Comparison of ENCODE assay signal across 24 mouse cellular contexts in genomic region chr11:111091117-111091516, GRCm38 (mm10). TPM values are rescaled to one million over a fixed set of nuclear protein-coding genes. Genes with fewer than 3 reads are reported as not detected.
DNase-seq lines count a peak whose midpoint lies in the region; ATAC-seq and TF ChIP-seq lines count a peak whose summit lies in the region.
"Had no signal": no experiment of that assay in that cellular context is flagged by ENCODE, and none has a peak within 500 bp of the region (broad histone marks: within the 10 kb centered on the region; RNA-seq: fewer than 3 reads in every experiment).

No protein-coding gene starts in this region.

- no peaks in the 10 kb centered on the region for H3K4me1 ChIP-seq in lung, embryonic 14.5 days (ENCODE audit: insufficient read depth)
- H3K4me1 ChIP-seq in lung, postnatal 0 days (ENCODE audit: insufficient read depth, low read depth, low read length), result no peaks in the 10 kb centered on the region
- no peaks in the 10 kb centered on the region for H3K4me1 ChIP-seq in lung, adult 2 months (ENCODE audit: control insufficient read depth, insufficient read depth, low read length)
- H3K4me1 ChIP-seq: embryonic facial prominence, embryonic 12.5 days; forebrain, embryonic 13.5 days; forebrain, embryonic 15.5 days had no signal

- TF ChIP-seq CTCF in lung, embryonic 14.5 days (IDR thresholded peaks at IDR 0.05; ENCODE audit: low read depth), result no peak
- TF ChIP-seq CTCF in lung, postnatal 0 days (IDR thresholded peaks at IDR 0.05), result no peak
- no peak for TF ChIP-seq CTCF in lung, adult 2 months (IDR thresholded peaks at IDR 0.05; ENCODE audit: insufficient read depth, low read length)

- no peaks in the 10 kb centered on the region for H3K36me3 ChIP-seq in lung, embryonic 14.5 days (ENCODE audit: insufficient read depth)
- no peaks in the 10 kb centered on the region for H3K36me3 ChIP-seq in lung, postnatal 0 days (ENCODE audit: insufficient read depth, low read length)
- H3K36me3 ChIP-seq: embryonic facial prominence, embryonic 10.5 days; embryonic facial prominence, embryonic 12.5 days; forebrain, embryonic 15.5 days; G1E had no signal

- H3K9me3 ChIP-seq in lung, embryonic 14.5 days (ENCODE audit: low read depth, low read length), result no peaks in the 10 kb centered on the region
- no peaks in the 10 kb centered on the region for H3K9me3 ChIP-seq in lung, postnatal 0 days (ENCODE audit: low read length)
- H3K9me3 ChIP-seq: embryonic facial prominence, embryonic 10.5 days; embryonic facial prominence, embryonic 12.5 days; forebrain, embryonic 13.5 days; forebrain, embryonic 15.5 days had no signal

- no peak for TF ChIP-seq POLR2A in lung, adult 2 months (IDR thresholded peaks at IDR 0.05; ENCODE audit: borderline replicate concordance, extremely low read depth, low read depth, low read length)

- no peak for DNase-seq in frontal cortex, adult 2 months (ENCODE audit: extremely low spot score in 1 of 2, low spot score in 1 of 2)
- DNase-seq in lung, embryonic 14.5 days, result peak; percentile 49
- DNase-seq in lung, postnatal 25 days (ENCODE audit: low spot score), result no peak
- DNase-seq in lung, postnatal 0 days (ENCODE audit: low spot score), result peak; percentile 15
- DNase-seq in lung, adult 2 months, result no peak
- DNase-seq: adrenal gland, adult 8-10 months; adrenal gland, postnatal 14 days; adrenal gland, postnatal 36 days; B cell, adult 2 months; cerebellum, adult 11-12 months; cerebellum, adult 2 months; cerebellum, adult 9-10 months; cerebellum, postnatal 10 days; cerebellum, postnatal 25 days had no signal

- H3K27me3 ChIP-seq in lung, embryonic 14.5 days (ENCODE audit: insufficient read depth, low read length), result no peaks in the 10 kb centered on the region
- H3K27me3 ChIP-seq in lung, postnatal 0 days (replicated peaks; ENCODE audit: insufficient read depth, low read length), result no peaks in the 10 kb centered on the region
- H3K27me3 ChIP-seq: CH12.LX; embryonic facial prominence, embryonic 12.5 days; forebrain, embryonic 13.5 days; forebrain, embryonic 15.5 days had no signal

- H3K27ac ChIP-seq in lung, embryonic 14.5 days (ENCODE audit: low read depth), result no peak overlapping the region
- no peak overlapping the region for H3K27ac ChIP-seq in lung, postnatal 0 days (ENCODE audit: low read length)
- H3K27ac ChIP-seq: embryonic facial prominence, embryonic 10.5 days; embryonic facial prominence, embryonic 12.5 days; forebrain, embryonic 13.5 days; forebrain, embryonic 15.5 days had no signal

- 45% methylated on average over 6 of the region's 6 CpGs for WGBS in lung, embryonic 14.5 days
- 42% methylated on average over 6 of the region's 6 CpGs for WGBS in lung, postnatal 0 days
- 62% methylated on average over 6 of the region's 6 CpGs for WGBS in lung, adult 2 months

- TF ChIP-seq EP300 in lung, postnatal 0 days (IDR thresholded peaks at IDR 0.05), result no peak

- no peak overlapping the region for H3K4me3 ChIP-seq in lung, embryonic 14.5 days (ENCODE audit: low read depth, low read length)
- H3K4me3 ChIP-seq in lung, postnatal 0 days (ENCODE audit: low read depth, low read length), result no peak overlapping the region
- no peak overlapping the region for H3K4me3 ChIP-seq in lung, adult 2 months (replicated peaks; ENCODE audit: extremely low read depth, low read depth, low read length)
- H3K4me3 ChIP-seq: embryonic facial prominence, embryonic 10.5 days; embryonic facial prominence, embryonic 12.5 days; forebrain, embryonic 13.5 days; forebrain, embryonic 15.5 days had no signal

- H3K9ac ChIP-seq in lung, embryonic 14.5 days, result no peak overlapping the region
- H3K9ac ChIP-seq in lung, postnatal 0 days (replicated peaks; ENCODE audit: low read depth), result no peak overlapping the region
- H3K9ac ChIP-seq: embryonic facial prominence, embryonic 12.5 days; forebrain, embryonic 13.5 days; forebrain, embryonic 15.5 days had no signal

- peak; percentile 90 for ATAC-seq in frontal cortex, adult (ENCODE audit: low TSS enrichment)
- no peak for ATAC-seq in lung, embryonic 14.5 days (ENCODE audit: insufficient read depth)
- ATAC-seq in lung, postnatal 0 days, result no peak
- ATAC-seq: activated CD4-positive, CD25-positive, alpha-beta regulatory T cell, adult 4 months; CD4-positive, CD25-positive, alpha-beta regulatory T cell, adult 4 months; forebrain, embryonic 13.5 days; forebrain, embryonic 15.5 days; Patski had no signal

- H3K4me2 ChIP-seq in lung, embryonic 14.5 days, result no peak overlapping the region
- no peak overlapping the region for H3K4me2 ChIP-seq in lung, postnatal 0 days (replicated peaks; ENCODE audit: low read depth, low read length)
- H3K4me2 ChIP-seq: embryonic facial prominence, embryonic 12.5 days; forebrain, embryonic 13.5 days; forebrain, embryonic 15.5 days had no signal

RNA-seq across cellular contexts. Expression of gene Kcnj2, which starts 25.2 kb away (rescaled TPM):
- polyA plus RNA-seq in frontal cortex, adult 2 months (2012; rRNA removed), result 9.9 and 10.0 TPM in 2 replicates
- 0.80 and 0.88 TPM in 2 replicates for polyA plus RNA-seq in lung, embryonic 14.5 days (2014; fragmentation: Nextera tagmentation; extraction: Ambion mirVana)
- 2.2 and 2.4 TPM in 2 replicates for polyA plus RNA-seq in lung, postnatal 0 days (2015; fragmentation: Nextera tagmentation; extraction: Ambion mirVana)
- 2.6 and 3.8 TPM in 2 replicates for polyA plus RNA-seq in lung, adult 2 months (2012; rRNA removed)
- polyA plus RNA-seq: CD4-positive, CD25-positive, alpha-beta regulatory T cell, adult 4 months; G1E had no signal

Comparison
In these comparisons a context has a peak if more than half of its experiments do, and no peak if none do; other contexts are left out.
1. DNase-seq: peak in lung, embryonic 14.5 days (single experiment) and lung, postnatal 0 days (single experiment); none in frontal cortex, adult 2 months (0 of 2), lung, postnatal 25 days (single experiment) and lung, adult 2 months (single experiment).